Mouse (Mus musculus): Measurements from ENCODE around the gene Sit1.

Sit1 gene

DNA sequence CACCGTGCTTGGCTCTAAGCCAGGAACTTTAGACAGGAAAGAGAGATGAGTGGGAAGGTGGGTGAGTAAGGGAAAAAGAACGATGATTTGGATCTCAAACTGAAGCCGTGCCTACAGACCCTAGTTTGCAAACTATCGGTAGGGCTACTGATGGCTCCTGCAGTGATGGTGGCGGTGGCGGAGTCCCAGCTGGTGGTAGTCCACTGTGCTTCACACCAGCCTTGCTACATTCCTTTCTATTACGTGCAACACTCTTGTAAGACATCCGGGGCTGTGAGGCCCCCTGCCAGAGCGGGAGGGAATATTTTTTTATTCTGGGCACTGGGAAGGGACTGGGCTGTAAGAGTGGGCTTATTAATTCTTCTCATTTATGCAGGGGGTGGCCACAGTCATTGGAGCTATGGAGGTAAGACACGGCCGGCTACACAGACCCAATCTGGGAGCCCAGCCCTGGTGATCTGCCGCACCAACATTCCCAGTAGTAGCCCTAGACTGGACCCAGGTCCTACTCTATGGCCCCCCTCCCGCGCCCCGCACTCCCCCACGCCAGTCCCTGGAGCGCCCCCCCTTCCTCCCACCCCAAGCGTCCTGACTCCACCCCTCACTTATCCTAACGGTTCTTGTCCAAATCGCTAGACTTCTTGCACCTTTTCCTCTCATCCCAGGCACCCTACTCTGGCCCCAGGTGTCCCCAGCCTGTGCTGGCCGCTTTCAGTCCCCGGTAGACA is 24.6 kb upstream of the Sit1 start:
- TF ChIP-seq GATA4 (IDR thresholded peaks at IDR 0.05; ENCODE audit: insufficient replicate concordance, low read length): no peak

DNA sequence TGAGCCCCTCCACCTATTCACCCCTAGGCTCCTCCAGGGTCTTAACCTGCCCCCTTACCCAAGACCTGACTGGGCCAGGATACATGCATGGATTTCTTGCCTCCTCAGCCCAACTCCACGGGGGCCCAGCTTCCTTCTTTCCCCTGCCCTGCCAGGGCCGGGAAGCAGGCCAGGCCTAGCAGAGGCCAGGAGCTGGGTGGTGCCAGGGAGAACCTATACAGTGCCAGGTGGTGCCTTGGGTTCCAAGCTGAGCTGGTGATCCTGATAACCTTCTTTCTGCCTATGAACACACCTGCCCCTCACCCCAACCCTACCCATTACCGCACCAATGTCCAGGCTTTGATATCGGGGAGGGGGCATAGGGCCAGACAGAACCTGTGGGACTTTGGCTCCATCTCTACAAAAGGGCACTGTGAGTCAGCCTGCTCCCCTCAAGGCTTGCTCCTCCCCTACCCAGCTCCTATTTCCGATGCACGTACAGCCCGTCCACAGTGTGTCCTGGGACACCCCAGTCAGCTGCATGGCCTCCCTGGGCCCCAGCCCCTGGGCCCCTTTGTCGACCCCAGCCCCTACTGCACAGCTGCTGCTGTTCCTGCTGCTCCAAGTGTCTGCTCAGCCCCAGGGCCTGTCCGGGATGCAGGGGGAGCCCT is 23.1 kb upstream of the Sit1 start, which contains the start of gene Car9:
Gene Car9, plus strand, starts transcription at position 431 of the 650 bp plus-strand sequence.
- no peak for TF ChIP-seq GATA4 (IDR thresholded peaks at IDR 0.05; ENCODE audit: insufficient replicate concordance, low read length)

DNA sequence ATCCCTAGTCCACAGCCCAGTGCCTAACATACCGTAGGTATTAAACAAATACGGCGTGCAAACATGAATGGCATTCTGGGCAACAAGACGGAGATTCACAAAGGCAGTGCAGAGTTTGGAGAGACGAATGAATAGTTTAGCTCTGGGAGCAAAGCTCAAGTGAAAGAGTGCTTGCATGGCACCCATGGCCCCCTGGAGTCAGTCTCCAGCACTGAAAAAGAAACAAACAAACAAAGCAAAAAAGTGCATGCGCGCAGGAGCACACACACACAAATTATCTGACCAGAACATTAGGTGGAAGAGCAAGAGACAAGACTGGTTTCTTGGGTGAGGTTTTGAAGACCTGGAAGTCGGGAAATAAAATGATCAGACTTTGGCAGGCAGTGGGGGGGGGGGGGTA is 22.5 kb upstream of the Sit1 start:
- TF ChIP-seq GATA4 (IDR thresholded peaks at IDR 0.05; ENCODE audit: insufficient replicate concordance, low read length): no peak

DNA sequence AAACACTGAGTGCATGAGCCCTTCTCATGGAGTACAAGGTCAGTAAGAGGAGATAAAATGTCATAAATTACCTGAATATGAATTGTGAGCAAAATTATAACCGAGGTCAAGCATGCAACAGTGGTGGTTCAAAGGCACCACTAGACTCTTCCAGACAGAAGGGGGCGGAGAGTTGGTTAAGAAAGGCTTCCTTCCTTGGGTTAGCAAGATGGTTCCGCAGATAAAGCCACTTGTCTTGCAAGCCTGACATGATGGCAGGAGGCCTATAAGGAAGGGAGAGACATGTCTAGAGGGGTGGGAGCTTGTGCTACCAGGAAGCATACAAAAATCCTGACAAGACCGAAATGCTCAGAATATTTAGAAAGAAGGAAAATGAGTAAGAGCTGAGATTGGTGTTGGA is 20.7 kb upstream of the Sit1 start:
- no peak for TF ChIP-seq GATA4 (IDR thresholded peaks at IDR 0.05; ENCODE audit: insufficient replicate concordance, low read length)

DNA sequence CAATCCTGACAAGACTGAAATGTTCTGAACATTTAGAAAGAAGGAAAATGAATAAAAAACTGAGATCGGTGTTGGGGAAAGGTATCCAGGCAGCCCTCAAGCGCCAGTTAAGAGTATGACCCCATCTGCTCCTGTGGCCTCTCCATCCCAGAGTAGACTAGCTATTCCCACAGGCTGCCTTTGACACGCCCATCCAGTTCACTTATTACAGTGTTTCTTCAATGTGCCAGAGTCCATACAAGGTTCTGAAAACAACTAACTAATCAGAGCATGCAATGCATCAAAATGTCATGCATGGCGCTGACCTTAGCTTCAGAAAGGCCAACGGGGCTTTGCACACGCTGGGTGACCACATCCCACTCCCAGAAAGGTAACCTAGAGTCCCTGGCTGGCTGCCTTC is 20.0 kb upstream of the Sit1 start:
- no peak for TF ChIP-seq GATA4 (IDR thresholded peaks at IDR 0.05; ENCODE audit: insufficient replicate concordance, low read length)

DNA sequence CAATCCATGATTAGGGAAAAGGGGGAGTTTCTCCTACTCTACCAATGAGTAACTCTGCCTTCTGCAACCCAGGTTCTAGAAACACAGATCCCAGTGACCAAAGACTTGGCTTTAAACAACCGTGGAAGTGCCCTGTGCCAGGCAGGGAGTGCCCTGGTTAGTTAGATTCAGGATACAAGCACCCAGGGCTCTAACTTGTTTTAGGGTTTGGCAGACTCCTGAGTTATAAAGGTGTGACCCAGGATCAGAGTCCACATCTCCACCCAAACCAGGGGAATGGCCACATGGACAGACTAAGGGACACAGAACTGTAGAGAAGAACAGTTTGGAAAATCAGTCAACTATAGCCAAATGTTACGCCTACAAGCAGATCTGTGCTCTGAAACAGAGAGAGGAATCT is 19.5 kb upstream of the Sit1 start:
- TF ChIP-seq GATA4 (IDR thresholded peaks at IDR 0.05; ENCODE audit: insufficient replicate concordance, low read length): no peak

DNA sequence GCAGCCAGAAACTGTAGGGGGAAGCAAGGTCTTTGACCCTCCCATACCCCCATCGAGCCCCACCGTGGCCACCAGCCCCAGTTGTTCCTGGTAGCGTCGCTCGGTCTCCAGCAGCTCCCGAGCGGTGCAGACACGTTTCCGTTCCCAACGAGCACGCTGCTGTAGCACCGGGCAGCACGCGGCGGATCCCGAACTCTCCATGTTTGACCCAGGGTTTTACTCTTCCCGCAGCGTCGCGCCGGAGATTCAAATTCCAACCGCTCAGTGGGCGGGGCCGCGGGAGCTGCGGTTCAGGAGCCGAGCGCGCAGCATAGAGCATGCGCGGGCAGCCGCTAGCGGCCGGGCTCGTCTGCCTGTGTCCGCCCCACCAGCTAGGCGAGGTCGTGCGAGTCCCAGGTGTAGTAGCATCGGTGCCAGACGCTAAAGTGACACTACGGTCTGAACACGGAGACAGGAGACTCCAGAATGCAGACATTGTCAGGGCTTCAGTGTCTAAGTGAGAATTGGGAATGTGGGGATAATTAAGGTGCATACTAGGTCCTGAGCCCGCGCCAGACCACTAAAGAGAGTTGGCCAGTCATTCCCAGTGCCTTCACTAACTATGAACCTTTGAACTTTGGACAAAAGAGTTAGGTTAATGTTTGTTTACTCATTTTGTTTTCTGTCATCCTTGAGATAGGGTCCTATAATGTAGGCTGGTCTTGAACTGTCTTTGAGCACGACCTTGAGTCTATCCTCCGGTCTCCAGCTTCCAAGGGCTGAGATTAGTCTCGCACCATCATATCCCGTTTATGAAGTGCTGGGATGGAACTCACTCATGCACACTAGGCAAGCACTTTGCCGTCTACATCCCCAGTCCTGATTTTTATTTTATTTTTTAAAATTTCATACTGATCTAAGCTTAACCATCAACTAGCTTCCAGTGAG is 16.1 kb upstream of the Sit1 start, which contains the start of gene Arhgef39:
Gene Arhgef39, minus strand, starts transcription at position 289 of the 927 bp plus-strand sequence.
- TF ChIP-seq GATA4 (IDR thresholded peaks at IDR 0.05; ENCODE audit: insufficient replicate concordance, low read length): no peak

DNA sequence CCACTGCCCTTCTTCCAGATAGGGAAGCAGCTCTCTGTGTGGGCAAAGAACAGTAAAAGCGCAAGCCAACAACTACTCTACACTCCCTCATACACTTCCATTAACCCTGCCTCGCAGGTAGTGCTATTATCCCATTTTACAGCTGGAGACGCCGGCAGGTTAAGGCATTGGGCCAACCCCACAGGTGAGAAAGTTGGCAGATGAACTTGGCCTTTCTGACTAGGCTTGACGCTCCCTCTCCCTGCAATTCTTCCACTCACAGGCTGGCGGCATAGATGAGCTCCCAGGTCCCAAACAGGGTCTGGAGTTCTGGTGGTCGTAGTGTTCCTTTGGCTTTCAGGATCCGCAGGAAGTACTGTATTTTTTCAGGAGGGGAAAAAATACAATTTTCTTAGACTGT is 15.4 kb upstream of the Sit1 start:
- no peak for TF ChIP-seq GATA4 (IDR thresholded peaks at IDR 0.05; ENCODE audit: insufficient replicate concordance, low read length)

DNA sequence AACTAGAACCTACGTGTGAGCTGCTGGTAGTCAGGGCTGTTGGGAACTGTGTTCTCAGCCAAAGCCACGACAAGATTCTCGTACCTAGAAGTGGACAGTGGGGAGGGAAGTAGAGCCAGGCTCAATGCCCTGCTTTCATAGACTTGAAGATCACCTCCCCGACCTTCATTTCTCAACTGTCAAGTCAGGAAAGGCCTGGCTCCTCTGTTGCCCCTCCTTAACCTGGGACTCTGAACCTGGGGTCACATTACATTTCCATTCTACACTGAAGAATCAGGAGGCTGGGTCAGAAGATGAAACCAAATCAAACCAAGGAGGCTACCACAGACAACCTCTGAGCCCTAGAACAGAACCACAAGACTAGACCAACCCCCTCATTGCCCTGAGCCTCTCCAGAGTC is 14.4 kb upstream of the Sit1 start:
- TF ChIP-seq GATA4 (IDR thresholded peaks at IDR 0.05; ENCODE audit: insufficient replicate concordance, low read length): no peak

DNA sequence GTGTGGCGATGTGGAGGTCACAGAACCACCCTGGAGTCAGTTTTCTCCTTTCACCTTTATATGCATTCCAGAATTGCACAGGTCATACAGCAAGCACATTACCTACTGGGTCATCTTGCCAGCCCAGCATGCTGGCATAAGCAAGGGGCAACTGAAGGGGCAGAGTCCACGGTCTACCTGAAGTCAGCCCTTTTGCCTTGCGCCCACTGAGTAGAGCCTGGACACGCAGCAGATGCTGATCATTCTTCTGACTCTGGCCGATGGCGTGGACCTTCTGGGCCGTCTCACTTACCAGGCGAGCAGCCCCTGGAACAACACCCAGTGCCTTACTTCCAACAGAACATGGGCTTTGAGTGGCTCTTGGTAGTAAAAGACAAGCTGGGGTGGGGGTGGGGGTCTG is 13.9 kb upstream of the Sit1 start:
- TF ChIP-seq GATA4 (IDR thresholded peaks at IDR 0.05; ENCODE audit: insufficient replicate concordance, low read length): no peak

DNA sequence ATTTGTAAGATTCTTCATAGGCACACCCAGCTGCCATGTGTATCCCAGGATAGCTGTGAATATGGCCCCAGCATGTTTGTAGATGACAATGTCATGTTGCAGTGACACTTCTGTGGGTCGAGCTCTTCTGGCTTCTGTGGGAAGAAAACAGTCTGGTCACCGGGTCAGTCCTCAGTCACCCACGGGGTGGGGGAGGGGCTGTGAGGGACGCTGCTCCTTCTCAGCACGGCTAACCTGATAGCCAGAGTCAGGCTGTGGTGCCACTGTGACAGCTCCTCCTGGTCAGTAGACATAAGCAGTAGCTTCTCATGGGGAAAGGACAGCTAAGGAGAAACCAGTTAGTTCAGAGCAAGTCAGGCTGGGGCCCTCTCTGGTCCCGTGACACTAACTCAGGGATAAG is 13.1 kb upstream of the Sit1 start:
- TF ChIP-seq GATA4 (IDR thresholded peaks at IDR 0.05; ENCODE audit: insufficient replicate concordance, low read length): no peak

DNA sequence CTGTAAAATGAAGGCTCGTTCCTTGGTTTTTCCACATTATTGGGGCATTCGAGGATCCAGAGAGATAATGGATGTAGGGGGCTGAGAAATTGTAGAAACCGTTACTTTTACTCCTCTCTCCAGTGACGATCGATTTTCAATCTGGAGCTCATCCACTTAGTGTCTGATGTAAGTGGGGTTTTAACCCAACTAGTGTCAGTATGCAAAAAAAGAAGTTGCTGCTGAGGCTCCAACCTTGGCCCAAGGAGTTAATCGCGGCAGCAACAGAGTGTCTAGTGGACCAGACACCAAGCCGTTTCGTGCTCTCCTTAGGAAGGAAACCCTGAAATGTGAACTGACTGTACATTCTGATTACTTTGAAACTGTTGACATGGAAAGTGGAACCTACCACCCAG is 10.3 kb upstream of the Sit1 start:
- no peak for TF ChIP-seq GATA4 (IDR thresholded peaks at IDR 0.05; ENCODE audit: insufficient replicate concordance, low read length)

DNA sequence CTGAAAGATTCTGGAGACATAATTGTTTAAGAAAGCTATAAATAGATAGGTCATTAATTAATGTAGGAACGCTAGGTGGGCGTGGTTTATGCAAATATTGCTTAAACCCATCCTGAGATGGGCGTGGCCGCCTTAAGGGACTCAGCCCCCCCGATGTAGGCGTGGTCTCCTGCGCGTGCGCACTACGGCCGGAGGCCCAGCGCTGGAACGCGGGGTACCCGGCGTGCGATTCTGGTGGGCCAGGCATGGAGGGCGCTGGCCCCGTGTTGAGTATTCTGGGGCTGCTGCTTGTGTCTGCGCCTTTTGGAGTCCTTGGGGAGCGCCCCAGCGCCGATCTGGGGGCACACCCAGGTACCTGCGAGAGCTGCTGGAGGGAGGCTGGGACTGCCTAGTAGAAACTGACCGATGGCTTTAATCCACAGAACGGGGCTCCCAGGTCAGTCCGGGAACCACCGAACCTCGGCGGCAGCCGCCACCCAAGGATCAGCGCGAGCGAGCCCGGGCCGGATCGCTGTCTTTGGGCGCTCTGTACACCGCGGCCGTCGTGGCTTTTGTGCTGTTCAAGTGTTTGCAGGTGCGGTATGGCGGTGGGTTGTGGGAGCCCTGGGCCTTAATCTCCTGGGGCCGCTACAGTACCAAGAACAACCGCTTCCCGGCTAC is 9.8 kb upstream of the Sit1 start:
- no peak for TF ChIP-seq GATA4 (IDR thresholded peaks at IDR 0.05; ENCODE audit: insufficient replicate concordance, low read length)

DNA sequence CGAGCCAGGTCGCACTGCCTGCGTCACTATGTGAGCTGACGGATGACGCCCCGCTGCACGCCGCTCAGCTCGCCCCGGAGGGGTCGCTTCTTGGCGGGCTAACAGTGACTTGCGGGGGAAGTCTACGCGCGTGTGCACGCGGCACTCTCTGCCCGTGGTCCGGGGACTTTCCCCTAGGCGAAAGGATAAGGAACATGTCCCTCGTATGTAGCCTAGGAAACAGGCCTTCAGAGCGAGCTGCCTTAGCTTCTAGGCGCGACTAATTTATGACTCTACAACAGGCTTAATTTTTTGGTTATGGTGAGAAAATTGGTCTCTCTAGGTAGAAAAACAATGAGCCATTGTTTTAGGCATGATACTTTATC is 9.3 kb upstream of the Sit1 start, which contains the start of gene Ccdc107:
Gene Ccdc107, plus strand, starts transcription at position 80 of the 365 bp plus-strand sequence.
- peak; percentile 80; the same call in 1 of the 2 replicates for TF ChIP-seq GATA4 (IDR thresholded peaks at IDR 0.05; ENCODE audit: insufficient replicate concordance, low read length)
